Mouse (Mus musculus) cerebellum, adult 18-20 months (tissue): ENCODE data around the gene RPS10-NUDT3.
"Not testable (repeated sequence)": the region's sequence is repeated elsewhere in the genome, so short reads cannot be mapped to it uniquely, and the experiment has no call there.

ENCODE experiments used
- DNase-seq, 2 experiments: peaks; one replicate each; pipeline ENCODE4 v3.0.0; 2021

The RPS10-NUDT3 gene

DNA sequence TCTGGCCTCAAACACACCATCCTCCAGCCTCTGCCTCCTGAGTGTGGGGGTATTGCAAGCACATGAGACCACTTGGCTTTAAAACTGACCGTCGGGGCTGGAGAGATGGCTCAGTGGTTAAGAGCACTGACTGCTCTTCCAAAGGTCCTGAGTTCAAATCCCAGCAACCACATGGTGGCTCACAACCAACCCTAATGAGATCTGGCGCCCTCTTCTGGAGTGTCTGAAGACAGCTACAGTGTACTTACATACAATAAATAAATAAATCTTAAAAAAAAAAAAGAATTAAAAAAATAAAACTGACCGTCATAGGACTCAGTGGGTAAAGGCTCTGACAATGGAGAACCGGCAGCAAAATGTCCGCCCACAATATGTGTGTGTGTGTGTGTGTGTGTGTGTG is 4.8 kb upstream of the RPS10-NUDT3 start:
- not testable (repeated sequence) for DNase-seq

DNA sequence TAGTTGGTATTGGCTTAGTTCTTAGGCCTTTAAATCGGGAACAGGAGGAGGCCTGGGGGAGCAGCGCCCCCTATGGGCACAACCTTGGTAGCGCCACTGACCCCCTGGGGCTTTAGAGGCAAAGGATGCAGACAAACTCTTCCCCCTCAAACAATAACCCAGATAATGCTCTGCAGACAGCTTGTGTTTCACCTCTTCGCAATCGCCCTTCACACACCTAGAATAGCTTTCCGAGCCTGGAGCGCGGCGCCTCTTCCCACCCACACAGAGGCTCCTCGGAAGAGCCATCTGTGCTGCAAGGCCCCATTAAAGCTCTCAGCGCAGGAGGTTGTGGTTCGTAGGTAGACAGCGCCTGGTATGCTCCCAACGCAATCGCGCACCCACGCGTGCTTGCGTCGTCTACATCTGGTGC is 3.9 kb upstream of the RPS10-NUDT3 start:
- DNase-seq: peak; percentile 58 to 78

DNA sequence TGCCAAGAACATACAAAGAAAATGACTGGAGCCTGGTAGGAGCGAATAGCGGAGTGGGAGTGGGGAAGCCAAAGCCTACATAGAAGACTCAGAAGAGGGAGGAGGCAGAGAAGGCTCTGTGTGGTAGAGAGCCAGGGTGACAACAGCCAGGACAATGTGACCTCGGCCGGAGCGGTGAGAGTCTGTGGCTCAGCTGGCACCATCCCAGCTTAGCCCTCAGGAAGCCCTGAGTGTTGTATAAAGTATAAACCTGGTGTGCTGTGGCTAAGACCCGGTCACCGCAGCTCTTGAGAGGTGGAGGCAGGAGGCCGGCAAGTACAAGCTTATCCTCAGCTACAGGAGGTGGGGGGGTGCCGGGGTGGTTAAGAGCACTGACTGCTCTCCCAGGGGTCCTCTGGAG is 2.3 kb upstream of the RPS10-NUDT3 start:
- DNase-seq: peak; percentile 44 to 58

DNA sequence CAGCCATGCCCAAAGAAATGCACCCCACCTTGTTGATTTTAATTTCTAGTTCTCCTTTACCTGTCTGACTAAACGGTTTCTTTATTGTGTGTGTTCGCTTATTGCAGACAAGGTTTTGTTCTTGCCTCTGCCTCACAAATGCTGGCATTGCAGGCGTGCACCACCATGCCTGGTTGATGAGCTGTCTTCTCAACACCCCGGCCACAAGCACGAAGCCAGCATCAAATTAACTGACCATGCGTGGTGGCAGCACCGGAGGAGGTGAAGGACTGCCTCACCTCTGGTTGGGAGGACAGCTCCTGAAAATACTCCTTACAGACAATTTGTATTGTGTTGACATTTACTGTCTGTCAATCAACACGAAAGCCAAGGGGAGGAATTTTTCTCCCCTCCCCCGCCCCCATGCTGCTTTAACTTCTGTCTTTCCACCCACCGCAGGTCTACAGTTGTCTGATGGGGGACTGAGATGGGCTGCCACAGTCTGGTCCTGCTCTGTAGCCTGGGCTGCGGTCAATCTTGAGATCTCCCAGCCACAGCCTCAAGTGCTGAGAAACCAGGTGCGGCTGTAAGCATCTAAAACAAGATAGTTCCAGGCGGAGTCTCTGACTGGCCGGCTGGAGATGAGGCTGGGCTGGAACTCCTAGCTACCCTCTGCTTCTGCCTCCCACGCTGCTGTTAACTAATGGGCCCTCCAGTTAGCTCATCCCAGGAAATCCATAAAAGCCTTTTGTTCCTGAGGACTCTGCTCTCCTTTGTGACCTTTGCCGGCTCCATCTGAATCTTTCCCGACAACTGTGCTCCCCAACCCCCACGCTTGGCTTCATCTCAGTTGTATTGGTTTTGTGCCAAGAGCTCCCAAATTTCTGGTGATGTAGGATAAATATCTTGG is 1.4 kb upstream of the RPS10-NUDT3 start, which contains the start of gene Rps10:
TSS of gene Rps10 (minus strand) at position 538 of the 889 bp plus-strand sequence.
- DNase-seq: peak in 1 of 2 experiments; percentile 49

DNA sequence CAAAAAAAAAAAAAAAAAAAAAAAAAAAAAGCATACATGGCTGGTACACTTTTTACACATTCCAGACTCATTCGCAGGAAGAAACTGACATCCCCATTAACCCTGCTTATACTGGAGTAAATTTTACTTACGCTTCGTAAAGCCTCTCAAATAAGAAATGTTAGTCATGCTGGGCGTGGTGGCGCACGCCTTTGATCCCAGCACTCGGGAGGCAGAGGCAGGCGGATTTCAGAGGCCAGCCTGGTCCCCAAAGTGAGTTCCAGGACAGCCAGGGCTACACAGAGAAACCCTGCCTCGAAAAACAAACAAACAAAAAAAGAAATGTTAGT is 517 bp upstream of the RPS10-NUDT3 start:
- DNase-seq: not testable (repeated sequence)

DNA sequence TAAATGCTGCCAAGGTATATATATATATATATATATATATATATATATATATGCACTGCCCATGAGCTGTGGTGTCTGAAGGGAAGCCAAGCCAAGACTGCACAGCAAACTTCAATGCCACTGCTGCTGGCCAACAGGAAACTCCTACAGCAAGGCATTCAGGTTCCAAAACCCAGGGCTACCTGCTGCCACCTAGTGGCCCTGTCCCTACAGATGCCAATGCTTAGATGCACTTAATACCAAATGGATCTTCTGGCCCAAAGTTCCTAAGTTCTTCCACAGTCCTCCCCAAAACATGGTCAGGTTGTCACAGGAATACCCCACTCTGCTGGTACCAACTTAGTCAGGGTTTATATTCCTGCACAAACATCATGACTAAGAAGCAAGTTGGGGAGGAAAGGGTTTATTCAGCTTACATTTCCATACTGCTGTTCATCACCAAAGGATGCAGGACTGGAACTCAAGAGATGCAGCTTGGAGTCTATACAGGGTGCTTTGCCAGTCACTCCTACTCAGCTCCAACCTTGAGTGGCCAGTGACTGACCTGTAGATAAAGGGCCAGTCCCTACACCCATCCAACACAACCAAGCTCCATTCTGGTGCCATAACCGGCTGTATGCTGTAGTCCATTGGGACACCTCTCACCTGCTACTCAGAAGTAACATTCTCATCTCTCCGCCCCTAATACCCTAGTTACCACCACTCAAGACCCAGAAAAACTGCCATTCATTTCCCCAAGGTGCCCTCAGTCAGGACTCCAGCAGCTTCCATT is 5.6 kb downstream of the RPS10-NUDT3 start:
- DNase-seq: peak; percentile 90

DNA sequence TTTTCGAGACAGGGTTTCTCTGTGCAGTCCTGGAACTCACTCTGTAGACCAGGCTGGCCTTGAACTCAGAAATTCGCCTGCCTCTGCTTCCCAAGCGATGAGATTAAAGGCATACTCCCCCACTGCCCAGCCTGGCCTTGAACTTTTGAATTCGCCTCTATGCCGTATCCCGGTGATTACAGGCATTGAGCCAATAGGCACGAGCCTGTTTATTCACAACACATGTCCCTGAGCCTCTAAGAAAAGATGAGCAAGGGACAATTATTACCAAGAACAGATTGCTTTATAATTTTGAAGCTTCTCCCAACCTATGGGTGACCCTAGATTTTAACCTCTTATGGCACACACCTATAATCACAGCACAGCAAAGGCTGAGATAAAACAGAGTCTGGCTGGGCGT is 6.6 kb downstream of the RPS10-NUDT3 start:
- no peak for DNase-seq

DNA sequence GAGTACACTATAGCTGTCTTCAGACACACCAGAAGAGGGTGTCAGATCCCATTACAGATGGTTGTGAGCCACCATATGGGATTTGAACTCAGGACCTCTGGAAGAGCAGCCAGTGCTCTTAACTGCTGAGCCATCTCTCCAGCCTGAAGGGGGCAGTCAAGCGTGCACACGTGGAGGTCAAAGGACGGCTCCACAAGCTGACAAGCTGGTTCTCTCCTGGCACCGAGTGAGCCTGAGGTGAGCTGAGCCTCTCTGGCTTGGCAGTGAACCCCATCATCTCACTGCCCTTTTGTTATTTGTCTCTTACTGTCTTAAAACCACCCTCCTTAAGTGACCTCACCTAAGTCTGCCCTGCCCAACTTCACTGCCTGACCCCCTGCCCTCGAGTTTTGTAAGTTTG is 7.6 kb downstream of the RPS10-NUDT3 start:
- DNase-seq: no peak

DNA sequence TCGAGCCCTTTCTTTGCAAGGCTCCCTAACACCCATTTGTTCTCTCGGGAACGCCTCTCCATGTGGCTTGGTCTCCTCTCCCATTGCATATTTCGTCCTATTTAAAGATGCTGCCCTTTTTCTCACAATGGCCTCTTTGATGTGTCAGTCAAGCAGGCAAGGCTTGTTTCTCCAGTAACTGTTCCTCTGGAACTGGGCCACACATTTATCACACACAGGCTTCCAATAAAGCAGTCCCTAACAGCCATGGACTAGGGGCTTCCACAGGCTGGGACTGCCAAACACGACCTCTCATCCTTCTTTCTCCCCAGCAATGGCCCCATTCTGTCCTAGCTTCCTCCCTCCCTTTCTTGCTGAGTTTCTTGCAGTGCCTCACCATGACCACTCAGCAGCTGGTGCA is 8.3 kb downstream of the RPS10-NUDT3 start:
- no peak for DNase-seq

DNA sequence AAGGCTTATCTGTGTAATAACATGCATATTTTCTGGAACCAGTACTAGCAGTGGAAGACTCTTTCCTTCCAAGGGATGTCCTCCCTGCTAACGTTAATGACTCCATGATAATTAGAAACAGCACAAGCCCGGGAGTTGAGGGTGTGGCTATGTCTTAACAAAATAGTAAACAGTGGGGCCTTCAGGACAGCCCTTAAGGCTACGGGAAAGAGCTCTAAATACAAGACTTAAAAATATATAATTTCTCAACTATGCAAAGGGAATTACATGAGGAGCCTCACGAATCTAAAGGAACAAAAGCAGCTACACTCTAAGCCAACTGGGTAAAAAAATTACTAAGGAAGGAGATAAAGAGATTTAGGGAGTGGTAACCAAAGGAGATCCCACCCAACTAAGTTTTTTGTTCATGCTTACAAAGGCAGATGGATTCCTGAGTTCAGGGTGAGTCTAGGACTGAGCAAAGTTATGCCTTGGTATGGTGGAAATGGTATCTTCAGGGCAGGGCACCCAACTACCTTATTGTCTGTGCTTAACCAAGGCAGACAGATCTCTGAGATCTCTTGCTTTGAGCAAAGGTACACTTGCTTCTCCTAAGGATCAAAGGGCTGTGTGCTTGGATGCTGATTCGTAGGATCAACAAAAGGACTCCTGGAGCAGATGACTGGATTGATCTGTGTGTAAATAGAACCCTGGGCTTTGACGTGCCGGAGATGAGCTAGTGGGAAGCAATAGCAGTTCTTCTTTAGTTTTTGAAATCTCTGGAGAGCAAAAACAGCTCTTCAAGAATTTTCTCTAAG is 9.4 kb downstream of the RPS10-NUDT3 start:
- DNase-seq: no peak

DNA sequence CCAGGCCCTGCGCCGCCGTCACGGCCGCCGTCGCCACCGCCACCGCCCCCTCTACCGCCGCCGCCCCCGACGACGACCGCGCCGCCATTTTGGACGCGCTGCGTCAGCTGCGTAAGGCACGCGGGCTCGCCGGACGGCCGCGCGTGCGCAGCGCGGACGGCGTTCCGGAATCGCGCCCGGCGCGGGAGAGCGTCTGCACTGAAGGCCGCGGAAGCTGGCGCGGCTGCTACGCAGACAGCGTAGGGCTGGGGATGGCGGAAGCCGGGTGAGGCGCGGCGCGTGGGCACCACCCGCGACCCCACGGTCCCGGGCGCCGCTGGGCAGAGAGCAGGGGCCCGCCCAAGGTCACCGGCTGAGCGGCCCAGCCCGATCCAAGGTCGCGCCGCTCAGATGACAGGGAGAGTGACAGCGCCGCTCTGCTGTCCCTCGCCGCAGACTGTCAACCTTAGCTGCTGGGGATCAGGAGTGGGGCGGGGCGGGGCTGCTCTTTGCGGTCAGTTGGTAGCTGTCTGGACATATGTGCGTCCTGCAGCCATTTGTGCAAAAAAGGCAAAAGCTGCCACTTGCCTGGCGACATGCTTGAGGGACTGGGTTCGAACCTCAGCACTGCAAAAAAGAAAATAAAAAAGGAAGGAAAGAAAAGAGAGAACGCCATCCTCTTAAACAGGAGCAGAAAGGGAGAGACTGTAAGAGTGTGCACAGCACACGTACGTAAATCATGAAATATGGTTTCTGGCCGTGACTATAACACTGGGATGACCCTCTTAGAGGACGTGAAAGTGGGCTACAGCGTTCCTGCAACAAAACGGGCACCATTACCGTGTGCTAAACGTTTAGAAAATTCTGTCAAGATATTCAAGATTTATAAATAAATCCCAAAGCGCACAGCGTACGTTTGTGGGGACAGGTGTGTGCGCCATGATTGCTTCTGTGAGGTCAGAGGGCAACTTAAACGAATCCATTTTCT is 11.4 kb downstream of the RPS10-NUDT3 start, which contains the start of gene Nudt3:
TSS of gene Nudt3 (minus strand) at position 136 of the 967 bp plus-strand sequence.
- DNase-seq: peak; percentile 90 to 96

DNA sequence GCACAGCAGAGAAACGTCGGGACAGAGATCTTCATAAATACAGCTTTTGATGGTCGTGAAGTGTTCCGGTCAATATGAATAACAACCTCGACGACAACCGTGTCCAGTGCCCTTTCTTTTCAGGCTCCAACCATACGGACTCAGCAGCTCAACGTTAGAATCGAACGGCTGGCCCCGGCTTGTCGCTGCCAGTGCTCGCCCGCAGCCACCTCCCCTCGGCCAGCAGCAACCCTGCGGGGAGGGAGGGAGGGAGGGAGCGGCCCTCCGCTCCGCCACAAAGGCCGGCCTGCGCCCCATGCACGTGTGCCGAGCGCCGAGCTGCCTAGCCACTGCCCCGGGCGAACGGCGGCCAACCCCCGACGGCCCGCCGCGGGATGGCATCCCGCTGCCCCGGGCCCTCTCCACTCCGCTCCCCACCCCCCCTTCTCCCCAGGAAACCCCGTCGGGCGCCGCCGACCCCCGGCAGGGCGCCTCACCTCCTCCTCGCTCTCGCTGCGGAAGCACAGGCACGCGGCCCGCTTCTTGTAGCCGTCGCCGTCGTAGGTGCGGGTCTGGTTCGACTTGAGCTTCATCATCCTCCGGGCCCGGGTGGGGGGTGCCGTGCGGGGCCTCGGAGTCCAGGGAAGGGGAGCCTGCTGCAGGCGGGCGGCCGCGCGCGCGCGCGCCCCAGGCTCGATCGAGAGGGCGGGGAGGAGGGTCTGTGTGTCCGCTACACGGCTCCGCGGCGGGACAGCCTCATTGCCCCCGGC is 12.2 kb downstream of the RPS10-NUDT3 start:
- peak; percentile 61 to 69 for DNase-seq

DNA sequence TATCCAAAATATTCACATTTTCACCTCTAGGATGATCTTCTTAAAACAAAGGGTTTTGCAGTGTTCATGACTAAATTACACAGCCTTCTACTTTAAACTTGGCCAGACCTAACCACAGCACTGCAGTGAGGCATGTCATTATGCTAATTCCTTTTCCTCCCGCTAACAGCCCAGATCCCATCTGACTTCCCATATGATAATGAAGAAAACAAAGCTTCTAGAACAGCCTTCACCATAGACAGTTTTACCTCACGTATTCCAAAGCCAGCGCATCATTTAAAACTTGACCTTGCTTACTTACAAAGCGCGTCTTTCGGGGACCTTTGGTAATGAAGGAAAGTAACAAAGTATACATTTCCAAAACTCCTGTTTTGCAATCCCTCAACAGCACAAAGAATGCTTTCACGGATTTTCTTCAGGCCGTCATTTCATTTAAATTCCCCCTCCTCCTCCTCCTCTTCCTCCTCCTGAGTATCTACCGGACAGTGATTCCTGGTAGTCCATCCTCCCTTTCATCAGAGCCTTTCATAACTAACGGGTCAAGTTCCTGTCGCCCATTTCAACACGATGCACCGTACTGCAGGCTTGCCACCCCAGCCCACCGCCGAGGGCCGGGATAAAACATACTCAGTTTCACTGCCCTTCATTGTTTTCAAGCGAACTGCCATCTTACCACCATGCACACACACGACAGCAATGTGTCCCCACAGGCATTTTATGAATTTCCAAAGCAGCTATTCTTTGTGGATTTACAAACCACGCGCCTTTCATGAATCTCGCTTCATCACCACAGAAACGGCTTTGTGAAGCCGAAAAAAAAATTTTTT is 13.1 kb downstream of the RPS10-NUDT3 start:
- DNase-seq: no peak

DNA sequence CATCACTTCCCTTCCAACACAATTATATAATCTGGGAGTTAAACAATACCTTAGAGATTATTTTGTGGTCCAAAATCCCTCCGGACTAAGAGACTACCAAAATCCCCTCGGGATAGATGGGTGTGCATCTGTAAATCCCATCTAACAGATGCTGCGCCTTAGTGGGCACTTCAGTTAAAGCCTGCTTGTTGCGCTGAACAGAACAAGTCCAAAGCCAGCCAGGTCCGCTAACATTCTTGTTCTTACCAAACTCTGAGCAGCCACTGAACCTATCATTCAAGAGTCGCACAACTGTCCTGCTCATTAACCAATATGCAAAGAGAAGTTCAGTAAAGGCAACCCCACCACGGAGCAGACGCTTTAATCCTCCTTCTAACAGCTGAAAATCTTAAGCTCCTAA is 13.9 kb downstream of the RPS10-NUDT3 start:
- no peak for DNase-seq

DNA sequence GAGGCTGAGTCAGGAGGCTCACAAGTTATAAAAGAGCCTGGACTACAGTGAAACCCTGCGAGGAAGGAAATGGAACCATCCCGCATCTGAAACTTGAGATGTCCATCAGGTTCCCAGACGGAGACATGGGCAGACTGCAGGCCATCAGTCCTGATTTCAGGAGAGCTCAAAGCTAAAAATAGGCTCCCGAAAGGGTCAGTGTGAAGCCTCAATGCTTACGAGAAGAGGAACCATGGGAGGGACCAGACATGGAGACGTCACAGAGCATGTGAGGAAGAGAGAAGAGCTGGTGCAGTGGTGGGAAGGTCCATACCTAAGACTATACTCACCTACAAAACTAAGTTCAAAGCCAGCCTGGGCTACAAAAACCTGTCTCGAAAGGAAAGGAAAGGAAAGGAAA is 19.6 kb downstream of the RPS10-NUDT3 start:
- no peak for DNase-seq

DNA sequence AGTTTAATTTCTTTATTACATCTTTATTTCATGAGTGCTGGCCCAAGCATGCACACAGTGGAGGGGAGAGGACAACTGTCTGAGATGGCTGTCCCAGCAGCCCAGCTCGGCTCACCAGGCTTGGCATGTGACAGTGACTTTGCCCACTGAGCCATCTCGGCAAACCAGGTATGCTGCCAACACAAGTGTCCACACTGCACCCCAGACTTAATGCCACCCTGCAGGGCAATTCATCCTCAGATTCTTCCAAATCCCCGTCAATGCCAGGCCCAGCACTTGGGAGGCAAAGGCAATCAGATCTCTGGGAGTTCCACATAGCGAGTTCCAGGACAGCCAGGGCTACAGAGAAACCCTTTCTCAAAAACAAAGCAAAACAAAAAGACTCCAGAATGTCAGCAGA is 22.0 kb downstream of the RPS10-NUDT3 start:
- peak in 1 of 2 experiments; percentile 54 for DNase-seq

DNA sequence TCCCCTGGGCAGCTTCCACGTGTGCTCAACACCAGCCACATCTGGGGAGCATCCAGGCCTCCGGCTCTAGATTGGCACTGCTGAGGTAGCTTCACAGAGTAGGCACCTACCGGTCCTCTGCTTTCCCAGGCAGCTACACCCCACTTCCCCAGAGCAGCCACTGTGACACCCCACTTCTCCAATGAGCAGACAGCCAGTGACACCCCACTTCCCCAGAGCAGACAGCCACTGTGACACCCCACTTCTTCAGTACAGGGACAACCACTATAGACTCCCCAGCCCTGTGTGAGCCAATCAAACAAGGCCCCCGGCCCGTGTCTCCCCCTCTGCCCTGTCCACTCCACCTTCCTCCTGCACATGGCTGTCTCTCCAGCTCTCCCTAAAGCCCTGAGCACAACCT is 23.0 kb downstream of the RPS10-NUDT3 start:
- DNase-seq: no peak

DNA sequence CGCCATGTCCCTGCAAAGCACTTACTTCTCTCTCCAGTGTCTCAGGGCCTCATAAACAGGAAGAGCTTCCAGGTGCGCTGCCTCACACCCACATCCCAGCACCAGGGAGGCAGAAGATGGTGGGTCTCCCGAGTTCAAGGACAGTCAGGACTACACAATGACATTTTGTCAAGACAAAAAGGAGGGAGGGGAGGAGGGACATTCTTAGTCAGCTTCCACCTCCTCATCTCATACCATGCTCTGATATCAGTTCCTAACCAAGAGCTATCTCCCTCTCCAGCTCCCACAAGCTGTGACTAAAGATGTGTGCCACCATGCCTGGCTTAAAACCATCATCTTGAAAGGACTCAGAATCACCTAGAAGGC is 23.5 kb downstream of the RPS10-NUDT3 start:
- no peak for DNase-seq

DNA sequence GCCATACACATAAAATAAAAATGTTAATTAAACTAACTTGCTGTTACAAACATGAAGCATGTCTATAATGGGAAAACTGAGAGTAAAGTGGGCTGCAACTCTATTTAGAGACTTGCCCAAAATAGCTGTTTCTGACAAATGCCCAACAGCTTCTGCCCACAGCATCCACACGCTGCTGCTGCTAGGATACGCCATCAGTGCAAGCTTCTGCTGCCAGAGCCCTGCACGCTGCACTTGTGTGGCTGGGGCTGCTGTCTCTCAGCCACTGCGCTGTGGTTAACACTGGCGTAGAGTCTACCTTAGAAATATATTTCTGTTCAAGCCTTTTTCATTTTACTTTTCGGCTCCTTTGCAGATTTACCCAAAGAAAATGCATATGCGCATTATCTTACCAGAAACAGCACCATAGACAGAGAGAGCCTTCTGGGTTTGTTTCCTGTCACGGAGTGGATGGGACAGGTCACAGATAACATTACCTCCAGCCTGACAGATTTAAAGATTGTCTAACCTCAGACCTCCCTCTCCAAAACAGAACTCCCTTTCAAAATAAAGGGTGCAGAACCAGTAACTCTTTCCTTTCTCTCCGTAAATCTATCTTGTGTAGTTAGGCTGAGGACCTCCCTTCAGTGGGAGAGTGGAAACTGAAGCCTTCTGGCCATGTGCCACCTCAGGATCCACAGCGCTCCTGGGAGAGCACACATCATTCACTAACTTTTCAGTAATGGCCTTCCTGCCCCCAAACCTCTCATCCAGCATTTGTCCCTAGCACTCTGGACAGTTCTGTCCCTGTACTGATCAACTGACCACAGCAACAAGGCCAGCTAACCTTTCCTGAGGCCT is 24.1 kb downstream of the RPS10-NUDT3 start:
- DNase-seq: no peak
